Mouse (Mus musculus) CD4-positive, CD25-positive, alpha-beta regulatory T cell, adult 2 months (primary cell): ENCODE results near the gene Gm7951.
"Not testable (repeated sequence)": the region's sequence is repeated elsewhere in the genome, so short reads cannot be mapped to it uniquely, and the experiment has no call there.

Source experiments
- DNase-seq: peaks from one replicate; pipeline ENCODE4 v3.0.0-alpha.2; 2012; ENCODE audit warnings: low read depth, low spot score

Gene Gm7951

DNA sequence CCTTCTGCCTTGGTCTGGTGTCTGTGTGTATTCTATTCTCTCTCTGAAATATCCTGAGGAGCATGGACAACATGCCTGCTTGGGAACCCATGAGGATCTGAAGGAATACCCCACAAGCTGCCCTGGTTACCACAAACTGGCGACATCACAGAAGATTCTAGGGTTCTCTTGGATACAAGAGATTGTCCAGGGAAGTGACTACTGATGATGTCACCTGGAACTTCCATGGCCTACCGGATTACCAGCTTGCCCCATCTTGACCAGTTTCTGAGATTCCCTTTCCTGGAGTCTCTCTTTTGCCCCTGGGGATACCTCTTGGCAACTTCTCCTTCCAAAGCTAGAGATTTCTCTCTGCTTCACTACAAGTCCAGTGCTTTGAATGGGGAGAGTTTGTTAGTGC lies at the start of gene Gm7951:
TSS of gene Gm7951 (minus strand) at position 101 of the 400 bp plus-strand sequence.
- not testable (repeated sequence) for DNase-seq

DNA sequence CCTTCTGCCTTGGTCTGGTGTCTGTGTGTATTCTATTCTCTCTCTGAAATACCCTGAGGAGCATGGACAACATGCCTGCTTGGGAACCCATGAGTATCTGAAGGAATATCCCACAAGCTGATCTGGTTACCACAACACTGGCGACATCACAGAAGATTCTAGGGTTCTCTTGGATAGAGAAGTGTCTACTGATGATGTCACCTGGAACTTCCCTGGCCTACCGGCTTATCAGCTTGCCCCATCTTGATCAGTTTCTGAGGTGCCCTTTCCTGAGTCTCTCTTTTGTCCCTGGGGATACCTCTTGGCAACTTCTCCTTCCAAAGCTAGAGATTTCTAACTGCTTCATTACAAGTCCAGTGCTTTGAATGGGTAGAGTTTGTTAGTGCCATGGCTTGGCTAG lies 45.4 kb upstream of the Gm7951 start, which contains the start of gene Gm17027:
TSS of gene Gm17027 (minus strand) at position 101 of the 400 bp plus-strand sequence.
- DNase-seq, result not testable (repeated sequence)

GRCm38 (mm10) chr14:42134571-42134970 lies 17.4 kb upstream of the Gm7951 start:
- not testable (repeated sequence) for DNase-seq

GRCm38 (mm10) chr14:42133806-42134205 lies 16.6 kb upstream of the Gm7951 start:
- not testable (repeated sequence) for DNase-seq
